Mouse (Mus musculus) hindbrain, embryonic 11.5 days (tissue): ENCODE data around the gene Galnt9. TPM values are rescaled to one million over a fixed set of nuclear protein-coding genes. Genes with fewer than 3 reads are reported as not detected.

Source experiments
- ATAC-seq: fragments of 200-750 bp; cut with Nextera tagmentation; 2 replicates; pipeline ENCODE4 v1.8.0; 2017; ENCODE audit warnings: mild to moderate bottlenecking, moderate TSS enrichment, moderate library complexity; ENCODE audit not compliant: low FRiP score
- DNase-seq: peaks from one replicate; pipeline ENCODE4 v3.0.0-alpha.2; 2015; ENCODE audit warnings: low spot score
- H3K27ac ChIP-seq: fragments of 300-500 bp; sonication (generic); 2 replicates; pipeline ENCODE4 v1.5.1; 2014; ENCODE audit warnings: mild to moderate bottlenecking, low read depth, low read length
- H3K27me3 ChIP-seq: fragments of 300-500 bp; sonication (generic); 2 replicates; pipeline ENCODE4 v1.6.1; 2014; ENCODE audit warnings: mild to moderate bottlenecking, low read length, moderate library complexity, mixed read lengths; ENCODE audit not compliant: control insufficient read depth, insufficient read depth
- H3K36me3 ChIP-seq: fragments of 300-500 bp; sonication (generic); 2 replicates; pipeline ENCODE4 v1.6.1; 2014; ENCODE audit warnings: mild to moderate bottlenecking, low read length, moderate library complexity, mixed read lengths; ENCODE audit not compliant: control insufficient read depth, insufficient read depth
- H3K4me1 ChIP-seq: fragments of 300-500 bp; sonication (generic); replicated peaks from 2 replicates; pipeline ENCODE4 v1.6.1; 2014; ENCODE audit warnings: low read length, mixed read lengths; ENCODE audit not compliant: control insufficient read depth, insufficient read depth
- H3K4me2 ChIP-seq: fragments of 300-500 bp; sonication (generic); replicated peaks from 2 replicates; pipeline ENCODE4 v1.6.1; 2014; ENCODE audit warnings: mild to moderate bottlenecking, low read depth, low read length
- H3K4me3 ChIP-seq: fragments of 300-500 bp; sonication (generic); 2 replicates; pipeline ENCODE4 v1.5.1; 2014; ENCODE audit warnings: low read depth, low read length
- H3K9ac ChIP-seq: fragments of 300-500 bp; sonication (generic); 2 replicates; pipeline ENCODE4 v1.6.1; 2014; ENCODE audit warnings: low read depth, low read length
- H3K9me3 ChIP-seq: fragments of 300-500 bp; sonication (generic); 2 replicates; pipeline ENCODE4 v1.6.1; 2016; ENCODE audit warnings: low read length; ENCODE audit not compliant: control insufficient read depth
- WGBS: fragments of 180-500 bp; shearing (Covaris S2); extraction: QIAGEN DNeasy Blood & Tissue Kit; methylation state at CpG from one replicate; pipeline ENCODE4 v1.1.7; 2014; 5-methylcytosine and 5-hydroxymethylcytosine counted together
- polyA plus RNA-seq: library from polyadenylated mRNA; unstranded; fragments of >200 nt; fragmentation: Nextera tagmentation; extraction: Ambion mirVana; gene quantifications from 2 replicates; pipeline ENCODE4 v1.2.1, GENCODE M21; 2014

The Galnt9 gene
- polyA plus RNA-seq, 1 experiment from 2014 or later, result 4.3 TPM

- ATAC-seq, result no peak
- Histone ChIP-seq H3K27me3 (no peaks in the 10 kb centered on the region; the same call in 1 of the 2 replicates), H3K4me3 (no peak overlapping the region), H3K36me3 (no peaks in the 10 kb centered on the region), H3K9me3 (no peaks in the 10 kb centered on the region), H3K4me2 (peak overlapping the region; percentile 17; the same call in 1 of the 2 replicates), H3K27ac (no peak overlapping the region), H3K9ac (no peak overlapping the region), H3K4me1 (no peaks in the 10 kb centered on the region)
- WGBS, result 26% methylated on average over 12 of the region's 12 CpGs
- DNase-seq, result peak; percentile 85
Observed at GRCm38 (mm10) chr5:110639459-110639858, 95.3 kb downstream of the Galnt9 start.

- ATAC-seq (no peak), DNase-seq (no peak)
- peaks cover 8% of the 10 kb centered on the region; the same call in 1 of the 2 replicates for H3K36me3 ChIP-seq
- H3K4me1 ChIP-seq, result no peaks in the 10 kb centered on the region
- H3K4me2 ChIP-seq, result no peak overlapping the region
- no peak overlapping the region for H3K4me3 ChIP-seq
- no peaks in the 10 kb centered on the region for H3K27me3 ChIP-seq
- H3K27ac ChIP-seq, result no peak overlapping the region
- no peak overlapping the region for H3K9ac ChIP-seq
- H3K9me3 ChIP-seq, result no peaks in the 10 kb centered on the region
Observed at GRCm38 (mm10) chr5:110646377-110646776, 102.2 kb downstream of the Galnt9 start.

- Histone ChIP-seq H3K36me3 (peaks cover 11% of the 10 kb centered on the region; the same call in 1 of the 2 replicates), H3K4me3 (peak within 1 kb of the TSS; percentile 96), H3K9ac (peak within 1 kb of the TSS; percentile 92), H3K27ac (0 out of 2 replicates have a peak within 1 kb of the TSS, but pooled peaks have one; percentile 17), H3K4me2 (peak within 1 kb of the TSS; percentile 93), H3K4me1 (0 out of 2 replicates have a peak, but pooled peaks cover 3% of the 10 kb centered on the region), H3K9me3 (no peaks in the 10 kb centered on the region), H3K27me3 (no peaks in the 10 kb centered on the region)
- DNase-seq (peak; percentile 99), ATAC-seq (peak; percentile 87)
- 1% methylated on average over 91 of the region's 91 CpGs for WGBS
Observed at GRCm38 (mm10) chr5:110652719-110653648, 108.8 kb downstream of the Galnt9 start, which contains the start of the genes Noc4l and Ddx51. Gene Noc4l (minus strand): TSS chr5:110653417. Gene Ddx51 (plus strand): TSS chr5:110653451.

DNA sequence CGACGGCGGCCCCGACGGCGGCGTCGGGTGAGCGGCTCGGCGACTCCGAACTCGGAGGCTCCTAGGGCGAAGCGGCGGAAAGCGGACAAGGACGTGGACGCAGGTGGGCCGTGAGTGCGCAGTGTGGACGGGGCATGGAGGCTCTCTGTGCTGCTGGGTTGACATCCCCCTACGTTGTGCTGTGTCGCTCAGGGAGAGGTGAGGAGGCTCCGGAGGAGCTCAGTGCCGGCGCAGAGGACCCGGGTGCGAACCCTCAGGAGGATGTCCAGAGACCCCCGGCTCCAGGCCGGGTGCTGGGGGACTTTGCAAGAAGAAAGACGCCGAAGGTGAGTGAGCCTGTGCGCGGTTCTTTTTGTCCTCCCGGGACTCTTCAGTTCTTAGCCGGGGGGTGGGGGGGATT is 109.5 kb downstream of the Galnt9 start:
- 0 out of 2 replicates have a peak, but pooled peaks cover 3% of the 10 kb centered on the region for H3K4me1 ChIP-seq
- peaks cover 13% of the 10 kb centered on the region; the same call in 1 of the 2 replicates for H3K36me3 ChIP-seq
- DNase-seq (peak; percentile 11), ATAC-seq (peak; percentile 68)
- H3K9ac ChIP-seq, result peak overlapping the region; percentile 92
- H3K4me3 ChIP-seq, result peak overlapping the region; percentile 96
- no peaks in the 10 kb centered on the region for H3K9me3 ChIP-seq
- H3K4me2 ChIP-seq, result peak overlapping the region; percentile 93
- H3K27me3 ChIP-seq, result no peaks in the 10 kb centered on the region
- 2% methylated on average over 37 of the region's 37 CpGs for WGBS
- 0 out of 2 replicates have a peak overlapping the region, but pooled peaks have one; percentile 17 for H3K27ac ChIP-seq

DNA sequence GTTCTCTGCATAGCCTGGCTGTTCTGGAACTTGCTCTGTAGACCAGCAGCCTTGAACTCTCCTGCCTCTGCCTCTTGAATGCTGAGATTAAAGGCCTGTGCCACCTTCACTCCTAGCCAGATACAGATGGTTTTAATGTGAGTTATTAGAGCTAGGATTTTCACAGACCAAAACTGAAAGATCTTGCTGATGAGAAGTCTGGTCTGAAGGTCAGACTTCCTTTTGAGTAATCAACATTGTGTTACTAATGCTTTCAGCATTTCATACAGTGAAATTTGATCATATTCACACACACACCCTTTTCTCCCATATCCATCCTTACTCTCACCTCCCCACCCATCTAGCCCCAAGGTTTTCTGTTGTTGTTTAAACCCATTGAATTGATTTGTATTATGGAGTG is 115.5 kb downstream of the Galnt9 start:
- DNase-seq (no peak), ATAC-seq (no peak)
- Histone ChIP-seq H3K4me1 (no peaks in the 10 kb centered on the region), H3K9me3 (no peaks in the 10 kb centered on the region), H3K4me2 (no peak overlapping the region), H3K27ac (no peak overlapping the region), H3K9ac (no peak overlapping the region), H3K27me3 (no peaks in the 10 kb centered on the region), H3K4me3 (no peak overlapping the region), H3K36me3 (peaks cover 15% of the 10 kb centered on the region; the same call in 1 of the 2 replicates)

GRCm38 (mm10) chr5:110664041-110664440 is 119.9 kb downstream of the Galnt9 start:
- H3K9ac ChIP-seq, result no peak overlapping the region
- no peaks in the 10 kb centered on the region for H3K9me3 ChIP-seq
- DNase-seq (no peak), ATAC-seq (no peak)
- H3K4me3 ChIP-seq, result no peak overlapping the region
- peaks cover 29% of the 10 kb centered on the region for H3K36me3 ChIP-seq
- no peaks in the 10 kb centered on the region for H3K27me3 ChIP-seq
- WGBS, result 93% methylated on average over 2 of the region's 2 CpGs
- H3K4me1 ChIP-seq, result no peaks in the 10 kb centered on the region
- H3K4me2 ChIP-seq, result no peak overlapping the region
- no peak overlapping the region for H3K27ac ChIP-seq

GRCm38 (mm10) chr5:110664750-110665269 is 120.7 kb downstream of the Galnt9 start:
- Histone ChIP-seq H3K4me2 (no peak overlapping the region), H3K36me3 (peaks cover 32% of the 10 kb centered on the region), H3K27me3 (no peaks in the 10 kb centered on the region), H3K4me1 (no peaks in the 10 kb centered on the region), H3K4me3 (no peak overlapping the region), H3K27ac (no peak overlapping the region), H3K9me3 (no peaks in the 10 kb centered on the region), H3K9ac (no peak overlapping the region)
- ATAC-seq, result no peak
- WGBS, result 95% methylated on average over 2 of the region's 2 CpGs
- no peak for DNase-seq

- Histone ChIP-seq H3K4me1 (no peaks in the 10 kb centered on the region), H3K36me3 (peaks cover 30% of the 10 kb centered on the region), H3K9ac (no peak overlapping the region), H3K4me2 (no peak overlapping the region), H3K27ac (no peak overlapping the region), H3K9me3 (no peaks in the 10 kb centered on the region), H3K4me3 (no peak overlapping the region), H3K27me3 (no peaks in the 10 kb centered on the region)
- no peak for ATAC-seq
- DNase-seq, result no peak
- 69% methylated on average over 6 of the region's 6 CpGs for WGBS
Observed at GRCm38 (mm10) chr5:110665486-110666121, 121.4 kb downstream of the Galnt9 start.
